Mouse (Mus musculus) c-Kit-positive CD71-negative TER-119-negative erythroid progenitor cells, embryonic 14.5 days (primary cell): ENCODE measurements around the gene Tenm4.
"Not testable (repeated sequence)": the region's sequence is repeated elsewhere in the genome, so short reads cannot be mapped to it uniquely, and the experiment has no call there.

Experiments
- DNase-seq: peaks from one replicate; pipeline ENCODE4 v3.0.0-alpha.2; 2013; ENCODE audit warnings: low read depth

Gene Tenm4

DNA sequence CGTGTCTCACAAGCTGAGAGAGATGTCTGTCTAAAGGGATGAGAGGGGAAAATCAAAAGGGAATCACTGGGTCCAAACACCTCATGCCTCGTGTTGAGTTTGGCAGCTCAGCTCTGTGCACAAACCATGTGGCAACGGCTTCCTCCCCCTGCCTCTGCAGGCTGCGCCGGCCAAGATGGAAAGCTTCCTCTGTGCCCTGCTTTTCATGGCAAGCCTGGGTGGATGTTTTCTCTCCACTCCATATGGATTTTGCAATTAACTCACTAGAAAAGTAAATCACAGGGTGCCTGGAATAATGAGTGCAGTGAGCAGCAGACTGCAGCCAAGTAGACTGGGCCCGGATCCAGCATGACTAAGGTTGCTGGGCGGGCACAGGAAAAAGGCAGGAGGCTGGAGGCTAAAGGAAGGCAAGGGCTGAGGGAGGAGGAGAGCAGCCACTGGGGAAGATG is 404.2 kb downstream of the Tenm4 start:
- DNase-seq: no peak

DNA sequence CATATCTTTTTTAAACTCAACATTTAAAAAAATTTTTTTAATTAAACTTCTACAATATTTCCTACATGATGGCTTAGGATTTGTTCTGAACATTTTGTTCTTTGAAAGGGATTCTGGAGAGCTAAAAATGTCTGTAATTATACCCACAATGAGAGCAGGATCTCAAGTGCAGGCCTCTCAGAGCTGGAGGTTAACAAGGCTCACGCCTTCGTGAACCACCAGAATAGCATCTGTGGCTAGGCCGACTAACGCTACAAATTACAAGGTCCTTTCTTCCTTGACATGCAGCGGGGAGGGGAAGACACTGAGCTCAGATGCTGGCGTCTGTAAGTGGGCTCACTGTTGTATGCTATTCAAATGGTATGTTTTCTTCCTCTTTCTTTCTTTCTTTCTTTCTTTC is 411.7 kb downstream of the Tenm4 start:
- DNase-seq: no peak

DNA sequence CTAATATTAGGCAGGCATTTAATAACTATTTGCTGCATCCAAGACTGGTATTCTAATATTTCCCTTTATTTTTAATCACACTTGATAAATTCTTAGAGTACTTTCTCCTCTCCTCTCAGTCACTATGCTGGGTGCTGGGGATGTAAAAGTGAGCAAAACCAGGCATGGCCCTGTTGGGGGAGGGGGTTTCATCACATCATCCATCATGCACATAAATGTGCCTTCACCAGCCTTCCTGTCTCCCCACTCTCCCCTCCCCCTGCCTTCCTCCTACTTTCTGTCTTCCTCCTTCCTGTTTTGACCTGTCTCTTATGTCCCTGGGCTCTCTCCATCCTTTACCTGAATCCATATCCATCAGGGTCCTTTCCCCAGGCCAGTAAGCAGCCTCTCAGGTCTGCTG is 416.4 kb downstream of the Tenm4 start:
- DNase-seq: no peak

GRCm38 (mm10) chr7:96588567-96588966 is 417.5 kb downstream of the Tenm4 start:
- DNase-seq: no peak

DNA sequence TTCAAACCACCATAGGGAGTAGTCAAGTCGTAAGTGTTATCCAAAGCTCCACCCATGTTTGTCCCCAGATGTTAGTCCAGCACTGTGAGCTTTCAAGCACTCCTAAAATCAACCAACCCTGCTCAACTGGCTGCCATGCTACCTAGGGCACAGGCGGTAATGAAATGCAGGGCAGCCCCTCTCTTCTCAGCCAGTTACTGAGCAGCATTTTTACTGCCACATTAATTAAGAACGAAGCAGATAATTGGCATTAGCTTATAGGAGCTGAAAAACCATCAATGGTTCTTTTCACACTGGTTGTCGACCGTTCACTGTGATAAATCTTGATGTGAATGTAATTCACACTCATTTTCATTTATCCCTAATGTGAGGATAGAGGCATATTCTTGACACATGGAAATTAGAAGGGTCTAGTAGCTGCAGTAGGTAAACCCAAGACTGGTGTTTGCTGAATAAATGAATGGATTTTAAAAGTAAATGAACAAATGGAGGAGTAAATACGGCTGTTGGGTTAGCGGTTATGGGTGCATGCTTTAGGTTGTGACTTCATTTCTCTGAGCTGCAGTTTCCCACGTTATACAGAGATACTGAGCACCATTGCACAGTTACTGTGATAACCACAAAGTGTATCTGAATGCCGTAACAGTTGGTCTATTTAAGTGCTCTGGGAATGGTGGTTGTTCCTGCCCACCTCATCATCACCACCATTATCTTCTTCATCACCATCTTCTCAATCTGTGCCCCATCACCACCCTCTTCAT is 424.7 kb downstream of the Tenm4 start:
- no peak for DNase-seq

- DNase-seq: no peak
These were observed 425.6 kb downstream of the Tenm4 start for GRCm38 (mm10) chr7:96596402-96597195.

GRCm38 (mm10) chr7:96597871-96598270 is 426.8 kb downstream of the Tenm4 start:
- no peak for DNase-seq

DNA sequence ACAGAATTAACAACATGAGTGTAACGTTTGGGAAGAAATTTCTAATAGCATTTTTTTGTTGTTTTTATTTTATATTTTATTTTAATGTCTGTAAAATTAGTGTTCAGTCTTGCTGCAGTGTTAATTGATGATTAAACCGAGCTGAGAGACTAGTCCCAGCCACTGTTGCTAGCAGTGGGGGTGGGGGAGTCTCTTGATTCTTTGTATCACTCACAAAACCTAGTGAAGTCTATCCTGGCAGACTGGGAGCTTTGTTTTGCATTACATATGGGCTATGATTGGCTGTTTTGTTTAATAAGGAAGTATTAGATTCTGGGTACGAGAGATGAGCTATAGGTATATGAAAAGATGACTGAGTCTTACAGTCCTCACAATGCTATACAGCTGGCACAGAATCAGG is 428.0 kb downstream of the Tenm4 start:
- DNase-seq: no peak

DNA sequence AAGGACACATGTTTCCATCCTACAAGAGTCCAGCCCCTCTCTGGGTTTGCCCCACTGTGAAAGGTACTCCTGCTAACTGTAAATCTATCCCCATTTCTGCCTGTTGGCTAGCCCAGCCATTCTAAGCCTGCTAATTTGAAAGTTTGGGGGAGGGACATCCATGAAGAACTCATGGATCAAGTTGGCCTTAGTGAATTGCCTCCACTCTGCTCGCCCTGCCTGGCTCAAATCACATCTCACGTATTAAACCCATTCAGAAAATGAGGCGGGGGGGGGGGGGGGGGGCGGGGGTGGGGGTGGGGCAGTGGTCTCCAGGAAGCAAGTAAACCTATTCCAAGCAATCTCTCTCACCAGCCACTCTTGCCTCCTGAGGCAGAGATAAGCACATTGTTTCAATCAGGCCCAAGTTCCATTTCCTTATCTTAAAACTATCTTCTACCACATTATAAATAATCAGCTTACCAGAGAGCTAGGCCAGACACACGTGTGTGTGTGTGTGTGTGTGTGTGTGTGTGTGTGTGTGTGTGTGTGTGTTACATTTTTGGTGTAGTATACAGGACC is 429.4 kb downstream of the Tenm4 start:
- DNase-seq: no peak

- no peak for DNase-seq
These were observed 433.2 kb downstream of the Tenm4 start for GRCm38 (mm10) chr7:96604091-96604745.

GRCm38 (mm10) chr7:96605316-96605715 is 434.3 kb downstream of the Tenm4 start:
- DNase-seq: no peak

DNA sequence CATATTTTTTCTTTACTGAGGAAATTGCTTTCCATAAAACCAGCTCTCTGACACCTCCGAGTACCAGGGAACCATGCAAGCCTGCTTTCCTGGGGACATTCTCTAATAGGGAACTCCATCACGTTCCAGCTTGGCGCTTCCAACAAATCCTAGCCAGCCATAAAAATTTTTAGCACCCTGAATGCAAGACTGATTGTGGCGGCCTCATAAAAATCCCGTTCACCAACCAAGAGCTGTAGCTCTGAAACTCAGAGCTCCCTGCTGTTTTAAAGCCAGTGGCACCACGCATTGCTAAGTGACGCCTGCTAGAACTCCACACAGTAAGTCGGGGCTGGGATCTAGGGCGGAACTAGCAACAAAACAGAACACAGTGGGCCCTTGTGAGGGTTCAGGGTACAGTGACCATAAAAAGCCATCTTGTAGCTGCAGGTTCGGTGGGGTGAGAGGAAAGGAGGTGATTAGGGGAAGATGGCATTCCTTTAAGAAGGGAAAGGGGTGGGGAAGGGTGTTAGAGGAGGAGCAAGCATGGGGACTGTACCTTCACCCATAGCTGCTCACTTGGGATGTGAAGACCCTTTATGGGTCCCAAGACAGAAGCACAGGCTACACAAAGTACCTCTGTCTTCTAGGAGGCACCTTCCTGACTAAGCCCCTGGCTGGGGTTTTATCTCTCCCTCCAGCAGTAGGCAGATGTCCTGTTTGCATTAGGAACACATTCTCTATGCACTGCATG is 439.0 kb downstream of the Tenm4 start:
- DNase-seq: no peak

DNA sequence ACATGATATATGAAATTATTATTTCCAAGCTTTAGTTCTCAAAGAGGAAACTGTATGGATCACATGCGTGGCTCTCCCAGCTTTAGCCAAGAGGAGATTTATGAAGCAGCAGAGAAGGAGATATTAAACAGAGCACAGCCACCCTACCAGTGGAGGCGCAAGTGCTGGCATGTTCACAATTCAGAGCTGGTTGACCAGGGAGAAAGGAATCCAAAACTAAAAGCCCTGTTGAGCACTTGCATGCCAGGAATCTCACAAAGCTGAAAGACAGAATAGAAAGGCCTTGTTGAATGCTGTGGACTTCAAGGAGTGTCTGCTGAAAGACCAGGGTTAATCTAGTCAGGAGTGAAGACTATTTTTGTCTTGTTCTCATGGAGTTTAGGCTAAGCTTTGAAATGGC is 446.3 kb downstream of the Tenm4 start:
- no peak for DNase-seq

GRCm38 (mm10) chr7:96619930-96620472 is 449.0 kb downstream of the Tenm4 start:
- no peak for DNase-seq

GRCm38 (mm10) chr7:96626338-96626737 is 455.3 kb downstream of the Tenm4 start:
- DNase-seq: no peak

DNA sequence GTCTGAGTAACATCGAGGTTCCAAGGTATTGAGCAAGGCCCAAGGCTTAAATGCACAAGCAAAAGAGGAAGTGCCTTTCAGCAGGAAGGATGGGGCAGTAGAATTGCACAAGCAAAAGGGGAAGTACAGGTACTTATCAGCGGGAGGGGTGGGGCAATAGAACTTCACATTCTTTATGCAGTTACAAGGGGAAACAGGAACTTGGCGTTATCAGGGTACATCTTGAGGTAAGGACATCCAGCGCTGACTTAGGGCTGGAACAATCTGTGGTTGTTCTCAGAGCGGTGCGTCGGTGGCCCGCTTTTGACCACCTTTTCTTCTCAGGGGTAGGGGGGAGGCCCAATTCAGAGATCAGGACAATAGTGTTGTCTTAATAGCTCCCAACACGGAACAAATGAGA is 459.5 kb downstream of the Tenm4 start:
- not testable (repeated sequence) for DNase-seq

GRCm38 (mm10) chr7:96633008-96633407 is 462.0 kb downstream of the Tenm4 start:
- DNase-seq: no peak

DNA sequence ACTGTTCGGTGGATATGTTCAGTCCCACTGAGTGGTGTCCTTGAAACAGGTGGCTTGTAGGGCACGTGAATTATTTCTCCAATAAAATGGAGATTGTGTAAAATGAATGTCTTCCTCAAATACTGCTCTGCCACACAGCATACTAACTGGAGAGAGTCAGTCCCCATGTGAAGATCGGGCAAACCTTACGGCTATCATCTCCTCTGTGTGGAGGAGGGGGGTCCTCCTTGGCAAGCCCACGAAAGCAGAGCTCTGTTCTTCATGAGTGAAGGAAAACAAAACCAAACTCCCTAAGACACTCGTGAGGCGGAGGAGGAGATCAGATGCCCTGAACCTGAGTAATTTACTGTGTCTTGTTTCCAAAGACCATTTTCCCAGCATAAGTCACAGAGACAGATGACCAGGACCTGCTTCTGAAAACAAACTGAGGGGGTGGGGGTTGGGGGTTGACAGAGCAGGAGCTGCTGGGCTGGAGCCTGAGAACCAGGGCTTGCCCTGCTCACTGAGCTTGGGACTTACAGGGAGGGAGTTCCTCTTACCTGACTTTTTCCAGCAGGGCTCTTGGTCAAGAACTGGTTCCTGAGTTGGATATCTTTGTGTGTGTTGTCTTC is 464.9 kb downstream of the Tenm4 start:
- DNase-seq: no peak

- no peak for DNase-seq
These were observed 472.6 kb downstream of the Tenm4 start for GRCm38 (mm10) chr7:96643461-96644204.

DNA sequence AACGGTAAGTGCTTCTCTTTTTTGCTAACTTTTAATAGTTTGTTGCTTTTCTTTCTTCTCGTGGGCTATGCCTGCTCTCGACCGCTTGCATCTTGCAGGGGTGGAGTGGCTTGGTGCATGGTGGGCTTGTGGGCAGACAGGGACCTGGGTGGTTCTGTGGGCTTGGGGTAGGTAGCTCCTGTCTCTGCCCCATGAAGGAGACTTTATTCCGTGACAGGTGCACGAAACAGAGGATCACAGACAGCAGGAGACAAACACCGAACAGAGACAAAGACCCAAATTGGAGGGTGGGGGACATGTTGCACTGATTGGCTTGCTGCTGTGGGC is 473.1 kb downstream of the Tenm4 start:
- no peak for DNase-seq

DNA sequence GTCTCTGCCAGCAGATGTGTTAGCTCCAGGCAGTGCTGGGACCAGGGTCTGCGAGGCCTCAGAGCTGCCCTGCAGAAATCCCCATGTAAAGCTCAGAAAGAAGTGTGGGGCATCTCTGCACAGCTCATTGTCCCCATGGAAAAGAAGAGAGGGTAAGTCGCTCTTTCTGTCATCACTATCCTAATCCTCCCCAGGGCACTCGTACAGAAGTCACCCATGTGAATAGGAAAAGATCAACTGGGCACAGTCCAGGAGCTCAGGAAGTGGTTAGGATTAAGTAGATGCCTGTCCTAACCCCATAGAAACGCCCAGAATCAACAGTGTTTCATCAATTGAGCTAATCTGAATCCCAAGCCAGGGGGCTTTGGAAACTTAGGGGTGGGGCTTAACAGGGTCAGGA is 476.6 kb downstream of the Tenm4 start:
- no peak for DNase-seq
